Mouse (Mus musculus): ENCODE data around the gene Atp13a3.

The Atp13a3 gene

GRCm38 (mm10) chr16:30278406-30278805 lies 127.4 kb downstream of the Atp13a3 start:
- in situ Hi-C loops (cut with MboI) = no loop called here

- in situ Hi-C loops (cut with MboI) = no loop called here
Observed at GRCm38 (mm10) chr16:30275558-30276340, 130.0 kb downstream of the Atp13a3 start.

DNA sequence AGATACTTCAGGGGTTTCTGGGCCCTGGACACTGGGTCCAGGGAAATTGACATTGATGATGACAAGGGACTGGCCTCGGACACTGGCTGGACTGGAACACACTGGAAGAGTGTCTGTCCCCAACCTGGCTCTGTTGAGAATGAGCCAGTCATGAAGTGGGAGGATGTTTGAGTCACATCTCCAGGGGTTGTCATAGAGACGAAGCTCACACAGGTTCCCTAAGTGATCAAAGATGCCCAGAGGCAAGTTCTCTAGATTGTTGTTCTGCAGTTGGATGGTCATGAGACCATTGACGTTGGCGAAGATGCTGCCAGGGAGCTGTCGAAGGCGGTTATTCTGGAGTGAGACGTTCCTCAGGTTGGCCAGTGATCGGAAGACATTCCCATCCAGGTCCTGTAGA lies 132.7 kb downstream of the Atp13a3 start:
- in situ Hi-C loops (cut with MboI) = no loop called here

GRCm38 (mm10) chr16:30271941-30272595 lies 133.7 kb downstream of the Atp13a3 start:
- in situ Hi-C loops (cut with MboI) = no loop called here

- in situ Hi-C loops (cut with MboI) = no loop called here
Observed at GRCm38 (mm10) chr16:30271223-30271761, 134.5 kb downstream of the Atp13a3 start.

- in situ Hi-C loops (cut with MboI) = no loop called here
Observed at GRCm38 (mm10) chr16:30267359-30267758, 138.4 kb downstream of the Atp13a3 start, which contains the start of gene Cpn2. TSS of gene Cpn2 (minus strand) at chr16:30267499.

DNA sequence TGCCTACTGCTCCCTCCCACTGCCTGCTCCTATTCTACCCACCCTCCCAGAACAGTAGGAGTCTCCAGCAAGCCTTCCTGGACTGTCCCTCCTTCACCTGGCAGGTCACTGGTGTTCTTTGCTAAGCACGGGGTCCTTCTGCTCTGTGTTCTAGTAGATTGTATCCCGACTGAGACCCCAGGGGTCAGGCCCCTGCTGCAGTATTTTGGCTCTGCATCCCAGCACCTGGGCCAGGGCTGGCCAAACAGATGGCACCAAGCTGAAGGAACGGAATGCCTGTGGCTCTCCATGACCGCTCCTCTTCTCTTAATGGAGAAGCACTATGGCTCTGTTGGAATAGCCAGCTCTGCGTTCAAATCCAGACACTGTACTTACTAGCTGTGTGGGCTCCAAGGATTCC lies 139.2 kb downstream of the Atp13a3 start:
- in situ Hi-C loops (cut with MboI) = no loop called here

DNA sequence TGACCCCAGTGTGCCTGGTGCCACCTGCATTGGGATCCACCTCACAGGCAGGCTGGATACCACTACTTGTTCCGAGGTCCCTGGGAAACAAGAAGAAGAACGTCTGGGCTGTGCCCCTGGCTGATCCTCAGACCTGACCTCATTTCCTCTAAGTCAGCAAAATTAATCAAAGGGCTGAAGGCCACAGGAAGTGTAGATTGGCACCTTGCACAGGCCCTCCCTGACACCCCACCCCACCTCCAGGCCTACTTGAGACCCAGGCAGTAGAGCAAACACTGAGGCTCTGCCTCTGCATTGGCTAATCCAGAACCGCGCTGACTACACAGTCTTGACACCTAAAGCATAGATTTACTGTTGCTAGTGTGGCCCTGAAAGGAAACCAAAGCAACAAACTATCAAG lies 140.2 kb downstream of the Atp13a3 start:
- in situ Hi-C loops (cut with MboI) = no loop called here

- in situ Hi-C loops (cut with MboI) = no loop called here
Observed at GRCm38 (mm10) chr16:30263156-30263555, 142.6 kb downstream of the Atp13a3 start.

DNA sequence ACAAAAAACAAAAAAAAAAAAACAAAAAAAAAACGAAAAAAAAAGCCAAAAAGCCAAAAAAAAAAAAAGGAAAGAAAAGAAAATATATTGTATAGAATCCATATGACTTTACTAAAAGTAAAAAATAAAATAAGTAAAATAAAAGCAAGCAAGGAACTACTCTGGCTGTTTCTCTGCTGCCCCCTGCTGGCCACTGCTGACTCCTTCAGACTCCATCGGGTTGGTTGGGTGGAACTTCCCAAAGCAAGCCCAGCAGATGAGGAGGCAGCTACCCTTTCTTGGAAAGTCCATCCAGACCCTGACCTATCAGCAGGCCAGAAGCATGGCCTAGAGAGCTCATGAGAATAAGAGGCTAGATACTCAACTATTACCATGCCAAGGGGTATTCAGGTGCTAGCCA lies 143.1 kb downstream of the Atp13a3 start:
- in situ Hi-C loops (cut with MboI) = no loop called here

Measured in mature B cell (primary cell).